Mouse (Mus musculus) small intestine, adult 2 months (tissue): Measurements from ENCODE around the gene Pcca.

Source experiments
- CTCF ChIP-seq: fragments of 200-500 bp; IDR thresholded peaks from 2 replicates; pipeline ENCODE4 v1.5.1; 2012; ENCODE audit warnings: low read depth, mild to moderate bottlenecking, control low read depth, inconsistent platforms, low read length, moderate library complexity, mixed read lengths; ENCODE audit not compliant: insufficient replicate concordance, insufficient read length; ENCODE audit errors: extremely low read depth
- POLR2A ChIP-seq: fragments of 200-500 bp; IDR thresholded peaks from 2 replicates; pipeline ENCODE4 v1.6.1; 2012; ENCODE audit warnings: low read depth, mild to moderate bottlenecking, control low read depth, inconsistent platforms, low read length, moderate library complexity

DNA sequence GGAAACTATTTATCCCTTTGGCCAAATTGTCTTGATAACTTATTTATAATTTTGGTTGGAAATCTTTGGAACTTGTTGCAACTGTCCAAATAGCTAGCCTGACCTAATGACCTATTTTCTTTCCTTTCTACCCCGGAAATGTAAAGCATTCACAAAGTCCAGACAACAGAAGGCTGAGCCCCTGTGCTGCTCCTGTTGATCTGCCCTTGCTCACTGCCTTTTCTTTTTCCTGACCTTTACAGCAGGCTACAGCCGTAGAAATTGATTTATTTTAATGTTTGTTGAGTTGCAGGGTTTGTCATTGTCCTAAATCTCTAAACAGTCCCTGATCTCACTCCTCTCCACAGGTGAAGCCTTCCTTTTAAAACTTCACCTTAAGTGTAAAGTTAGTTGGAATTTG lies 231.8 kb downstream of the Pcca start:
- TF ChIP-seq POLR2A = no peak
- no peak for TF ChIP-seq CTCF
